Mouse (Mus musculus): ENCODE measurements around the gene Rdm1. TPM values are rescaled to one million over a fixed set of nuclear protein-coding genes. Genes with fewer than 3 reads are reported as not detected.
"Not testable (repeated sequence)": the region's sequence is repeated elsewhere in the genome, so short reads cannot be mapped to it uniquely, and the experiment has no call there.

Gene Rdm1
- polyA plus RNA-seq, 1 experiment from 2014 or later = 33.4 TPM

DNA sequence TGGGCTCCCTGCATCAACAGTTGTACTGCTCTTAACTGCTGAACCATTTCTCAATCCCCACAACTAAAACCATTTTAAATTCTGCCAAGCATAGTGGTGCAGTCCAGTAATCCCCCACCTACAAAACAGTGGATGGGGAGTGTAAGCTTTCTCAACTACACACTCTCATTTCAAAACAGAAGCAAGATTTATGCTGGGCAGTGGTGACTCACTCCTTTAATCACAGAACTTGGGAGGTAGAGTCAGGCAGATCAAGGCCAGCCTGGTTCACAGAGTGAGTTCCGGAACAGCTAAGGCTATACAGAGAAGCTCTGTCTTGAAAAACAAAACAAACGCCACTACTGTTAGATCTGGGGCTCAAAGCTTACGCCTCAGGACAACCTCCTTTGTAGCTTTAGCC, 8.4 kb upstream of the Rdm1 start:
- ATAC-seq (ENCODE audit: insufficient read depth) (no peak), DNase-seq (no peak)
- Histone ChIP-seq H3K4me1 (ENCODE audit: insufficient read depth) (no peaks in the 10 kb centered on the region; the same call in 1 of the 2 replicates), H3K4me2 (no peak overlapping the region; the same call in 1 of the 2 replicates), H3K36me3 (ENCODE audit: insufficient read depth) (no peaks in the 10 kb centered on the region), H3K9me3 (ENCODE audit: low read depth, low read length) (no peaks in the 10 kb centered on the region), H3K9ac (no peak overlapping the region), H3K4me3 (ENCODE audit: low read depth, low read length) (no peak overlapping the region), H3K27me3 (ENCODE audit: insufficient read depth, low read length) (no peaks in the 10 kb centered on the region), H3K27ac (ENCODE audit: low read depth) (no peak overlapping the region)
- TF ChIP-seq CTCF (IDR thresholded peaks at IDR 0.05; ENCODE audit: low read depth) = no peak
- WGBS = 88% methylated on average over 3 of the region's 3 CpGs

DNA sequence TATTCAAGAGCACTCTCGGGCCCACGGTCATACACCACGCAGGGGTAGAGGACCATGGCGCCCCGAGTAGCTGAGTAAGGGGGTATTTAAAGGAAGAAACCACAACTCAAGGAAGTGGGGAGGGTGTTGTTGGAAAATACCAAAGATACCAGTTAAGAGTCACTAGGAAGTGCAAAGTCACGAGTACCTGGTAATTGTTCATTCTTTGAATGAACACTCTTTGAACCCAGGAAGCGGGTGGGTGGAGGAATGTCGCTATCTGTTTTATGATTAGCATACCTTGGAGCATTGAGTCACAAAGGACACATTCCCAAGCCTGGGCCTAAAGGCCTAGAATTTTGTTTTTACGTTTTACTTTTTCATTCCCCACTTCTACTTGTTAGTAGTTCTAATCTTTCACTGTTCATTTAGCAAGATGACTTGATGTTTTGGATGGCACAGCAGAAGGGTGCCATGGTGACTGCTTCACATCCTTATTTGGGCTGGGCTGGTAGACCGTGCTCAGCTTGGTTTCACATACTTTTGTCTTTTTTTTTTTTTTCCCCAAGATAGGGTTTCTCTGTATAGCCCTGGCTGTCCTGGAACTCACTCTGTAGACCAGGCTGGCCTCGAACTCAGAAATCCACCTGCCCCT, 6.9 kb upstream of the Rdm1 start:
- ATAC-seq (ENCODE audit: insufficient read depth); H3K4me1 ChIP-seq (ENCODE audit: insufficient read depth); H3K27me3 ChIP-seq (ENCODE audit: insufficient read depth, low read length); H3K9ac ChIP-seq; H3K9me3 ChIP-seq (ENCODE audit: low read depth, low read length); H3K36me3 ChIP-seq (ENCODE audit: insufficient read depth); DNase-seq; H3K4me2 ChIP-seq; H3K27ac ChIP-seq (ENCODE audit: low read depth); H3K4me3 ChIP-seq (ENCODE audit: low read depth, low read length): not testable (repeated sequence)
- WGBS = 74% methylated on average over 11 of the region's 11 CpGs

DNA sequence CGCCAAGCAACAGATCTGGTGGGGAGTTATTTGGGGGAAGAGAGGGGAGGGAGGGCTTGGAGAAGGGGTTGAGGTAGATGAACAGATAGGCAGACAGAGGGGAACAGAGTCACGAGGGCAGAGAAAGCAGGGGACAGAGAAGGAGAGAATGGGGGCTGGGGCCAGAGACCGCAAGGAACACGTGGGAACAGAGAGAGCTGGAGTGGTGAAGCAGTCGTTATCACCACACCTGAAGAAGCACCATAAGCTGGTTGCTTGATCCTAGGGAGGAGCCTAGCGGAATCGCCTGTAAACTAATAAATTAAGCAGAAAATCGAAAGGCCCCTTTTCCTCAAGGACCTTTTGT, 373 bp upstream of the Rdm1 start:
- Histone ChIP-seq H3K27ac (ENCODE audit: low read depth) (peak overlapping the region; percentile 98), H3K9me3 (ENCODE audit: low read depth, low read length) (no peaks in the 10 kb centered on the region), H3K4me3 (ENCODE audit: low read depth, low read length) (peak overlapping the region; percentile 42), H3K4me1 (ENCODE audit: insufficient read depth) (no peaks in the 10 kb centered on the region), H3K36me3 (ENCODE audit: insufficient read depth) (no peaks in the 10 kb centered on the region), H3K27me3 (ENCODE audit: insufficient read depth, low read length) (no peaks in the 10 kb centered on the region), H3K4me2 (peak overlapping the region; percentile 85), H3K9ac (peak overlapping the region; percentile 59)
- no peak; the same call in 1 of the 2 replicates for ATAC-seq (ENCODE audit: insufficient read depth)
- 3% methylated on average over 8 of the region's 8 CpGs for WGBS
- no peak for DNase-seq
- no peak for TF ChIP-seq CTCF (IDR thresholded peaks at IDR 0.05; ENCODE audit: low read depth)

DNA sequence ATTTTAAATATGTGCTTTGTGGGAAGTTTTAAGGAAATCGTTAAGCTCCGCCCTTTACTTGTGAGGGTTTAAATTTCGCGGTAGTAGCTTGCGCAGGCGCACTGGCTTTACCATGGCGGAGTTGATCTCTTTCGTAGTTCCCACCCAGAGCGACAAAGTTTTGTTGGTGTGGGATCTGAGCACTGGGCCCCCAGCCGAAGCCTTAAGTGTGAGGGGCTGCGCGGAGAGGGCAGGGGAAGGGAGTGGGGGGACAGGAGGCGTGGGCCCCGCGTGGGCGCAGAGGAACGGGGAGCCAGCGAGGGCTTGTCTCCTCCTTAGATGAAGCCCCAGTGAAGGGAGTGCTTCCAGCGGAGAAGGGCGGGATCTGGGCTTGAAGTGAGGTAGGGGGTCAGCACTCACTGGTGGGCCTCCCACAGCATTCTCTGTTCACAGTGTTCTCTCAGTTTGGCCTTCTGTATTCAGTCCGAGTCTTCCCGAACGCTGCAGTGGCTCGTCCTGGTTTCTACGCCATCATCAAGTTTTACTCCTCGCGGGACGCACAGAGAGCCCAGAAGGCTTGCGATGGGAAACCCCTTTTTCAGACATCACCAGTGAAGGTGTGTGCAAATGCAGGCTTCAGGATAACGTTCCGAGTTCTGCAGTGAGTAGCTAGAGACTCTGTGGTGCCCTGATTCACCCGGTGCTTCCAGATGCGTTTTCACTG, 1.0 kb downstream of the Rdm1 start:
- no peaks in the 10 kb centered on the region for H3K27me3 ChIP-seq (ENCODE audit: insufficient read depth, low read length)
- no peaks in the 10 kb centered on the region for H3K4me1 ChIP-seq (ENCODE audit: insufficient read depth)
- H3K4me3 ChIP-seq (ENCODE audit: low read depth, low read length) = peak overlapping the region; percentile 49
- H3K9ac ChIP-seq = peak overlapping the region; percentile 65
- peak; percentile 62 for ATAC-seq (ENCODE audit: insufficient read depth)
- no peak for TF ChIP-seq CTCF (IDR thresholded peaks at IDR 0.05; ENCODE audit: low read depth)
- H3K9me3 ChIP-seq (ENCODE audit: low read depth, low read length) = no peaks in the 10 kb centered on the region
- H3K4me2 ChIP-seq = peak overlapping the region; percentile 85
- under 1% methylated on average over 32 of the region's 33 CpGs for WGBS
- peak; percentile 98 for DNase-seq
- peak overlapping the region; percentile 98 for H3K27ac ChIP-seq (ENCODE audit: low read depth)
- no peaks in the 10 kb centered on the region for H3K36me3 ChIP-seq (ENCODE audit: insufficient read depth)

DNA sequence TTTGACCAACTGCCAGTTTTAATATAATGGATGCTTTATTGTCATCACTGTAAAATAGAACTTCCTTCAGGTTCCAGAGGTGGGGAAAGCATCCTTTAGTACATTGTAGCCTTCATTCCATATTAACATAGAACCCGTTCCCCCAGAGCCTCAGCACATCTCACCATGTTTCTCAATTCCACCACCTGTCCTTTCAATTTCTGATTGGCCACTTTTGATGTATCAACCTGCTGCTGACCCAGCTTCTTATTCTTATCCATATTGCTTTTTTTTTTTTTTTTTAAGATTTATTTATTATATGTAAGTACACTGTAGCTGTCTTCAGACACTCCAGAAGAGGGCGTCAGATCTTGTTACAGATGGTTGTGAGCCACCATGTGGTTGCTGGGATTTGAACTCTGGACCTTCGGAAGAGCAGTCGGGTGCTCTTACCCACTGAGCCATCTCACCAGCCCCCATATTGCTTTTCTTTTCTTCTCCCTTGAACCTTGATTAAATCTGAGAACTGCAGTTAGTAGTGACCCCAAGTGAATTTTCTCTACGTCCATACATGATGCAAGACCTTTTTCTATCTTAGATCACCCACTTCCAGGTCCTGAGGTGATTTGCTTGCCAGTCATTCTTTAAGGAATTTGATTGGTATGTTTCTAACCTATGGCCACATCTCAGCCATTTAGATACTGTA, 1.9 kb downstream of the Rdm1 start:
- peak overlapping the region; percentile 49 for H3K4me3 ChIP-seq (ENCODE audit: low read depth, low read length)
- ATAC-seq (ENCODE audit: insufficient read depth); H3K27me3 ChIP-seq (ENCODE audit: insufficient read depth, low read length); H3K4me1 ChIP-seq (ENCODE audit: insufficient read depth); H3K36me3 ChIP-seq (ENCODE audit: insufficient read depth); H3K9ac ChIP-seq; DNase-seq; H3K9me3 ChIP-seq (ENCODE audit: low read depth, low read length); H3K27ac ChIP-seq (ENCODE audit: low read depth): not testable (repeated sequence)
- peak overlapping the region; percentile 85 for H3K4me2 ChIP-seq
- 55% methylated on average over 4 of the region's 5 CpGs for WGBS

DNA sequence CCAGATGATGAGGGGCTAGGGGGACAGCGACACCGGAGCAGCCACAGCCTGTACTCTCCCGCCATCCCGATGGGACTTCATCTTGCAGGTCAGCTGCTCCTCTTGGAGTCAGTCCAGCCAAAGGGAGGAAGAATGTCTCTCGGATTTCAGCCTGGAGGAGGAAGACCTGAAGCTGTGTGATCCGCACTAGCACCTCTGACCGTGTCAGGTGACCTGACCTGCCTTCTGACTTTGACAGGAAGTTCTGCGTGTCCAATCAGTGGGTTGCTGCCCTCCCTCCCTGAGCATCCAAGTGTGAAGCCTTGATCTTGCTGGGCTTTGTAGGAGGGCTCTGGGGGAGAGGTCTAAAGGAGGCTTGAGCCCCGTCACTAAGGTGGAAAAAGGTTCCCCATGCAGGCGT, 8.7 kb downstream of the Rdm1 start:
- H3K4me3 ChIP-seq (ENCODE audit: low read depth, low read length) = no peak overlapping the region
- H3K9ac ChIP-seq = no peak overlapping the region
- peaks cover 6% of the 10 kb centered on the region; the same call in 1 of the 2 replicates for H3K36me3 ChIP-seq (ENCODE audit: insufficient read depth)
- H3K9me3 ChIP-seq (ENCODE audit: low read depth, low read length) = no peaks in the 10 kb centered on the region
- H3K4me2 ChIP-seq = no peak overlapping the region
- no peaks in the 10 kb centered on the region for H3K27me3 ChIP-seq (ENCODE audit: insufficient read depth, low read length)
- DNase-seq (no peak), ATAC-seq (ENCODE audit: insufficient read depth) (no peak)
- no peak overlapping the region for H3K27ac ChIP-seq (ENCODE audit: low read depth)
- 69% methylated on average over 10 of the region's 10 CpGs for WGBS
- no peak for TF ChIP-seq CTCF (IDR thresholded peaks at IDR 0.05; ENCODE audit: low read depth)
- no peaks in the 10 kb centered on the region for H3K4me1 ChIP-seq (ENCODE audit: insufficient read depth)

DNA sequence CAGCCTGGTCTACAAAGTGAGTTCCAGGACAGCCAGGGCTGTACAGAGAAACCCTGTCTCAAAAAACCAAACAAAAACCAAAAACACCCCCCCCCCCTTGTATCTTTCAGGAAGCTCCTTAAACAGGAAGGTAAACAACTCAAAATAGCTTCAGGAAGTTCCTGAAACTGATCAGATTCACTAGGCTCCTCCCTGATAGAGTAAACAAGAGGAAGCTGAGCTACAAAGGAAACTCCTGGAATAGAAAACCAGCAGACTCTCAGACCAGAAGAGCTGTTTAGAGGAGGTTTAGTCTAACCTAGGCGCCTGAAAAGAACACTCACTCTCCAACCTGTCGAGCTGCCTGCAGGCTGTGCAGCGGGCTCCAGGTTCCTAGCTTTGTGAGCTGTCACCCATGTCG, 12.8 kb downstream of the Rdm1 start:
- no peaks in the 10 kb centered on the region for H3K4me1 ChIP-seq (ENCODE audit: insufficient read depth)
- H3K4me3 ChIP-seq (ENCODE audit: low read depth, low read length) = no peak overlapping the region
- 80% methylated on average over 4 of the region's 4 CpGs for WGBS
- H3K27me3 ChIP-seq (ENCODE audit: insufficient read depth, low read length) = no peaks in the 10 kb centered on the region
- H3K4me2 ChIP-seq = no peak overlapping the region
- H3K27ac ChIP-seq (ENCODE audit: low read depth) = no peak overlapping the region
- ATAC-seq (ENCODE audit: insufficient read depth) (no peak), DNase-seq (peak; percentile 27)
- TF ChIP-seq CTCF (IDR thresholded peaks at IDR 0.05; ENCODE audit: low read depth) = no peak
- H3K9ac ChIP-seq = no peak overlapping the region
- no peaks in the 10 kb centered on the region for H3K9me3 ChIP-seq (ENCODE audit: low read depth, low read length)
- peaks cover under 1% of the 10 kb centered on the region; the same call in 1 of the 2 replicates for H3K36me3 ChIP-seq (ENCODE audit: insufficient read depth)

DNA sequence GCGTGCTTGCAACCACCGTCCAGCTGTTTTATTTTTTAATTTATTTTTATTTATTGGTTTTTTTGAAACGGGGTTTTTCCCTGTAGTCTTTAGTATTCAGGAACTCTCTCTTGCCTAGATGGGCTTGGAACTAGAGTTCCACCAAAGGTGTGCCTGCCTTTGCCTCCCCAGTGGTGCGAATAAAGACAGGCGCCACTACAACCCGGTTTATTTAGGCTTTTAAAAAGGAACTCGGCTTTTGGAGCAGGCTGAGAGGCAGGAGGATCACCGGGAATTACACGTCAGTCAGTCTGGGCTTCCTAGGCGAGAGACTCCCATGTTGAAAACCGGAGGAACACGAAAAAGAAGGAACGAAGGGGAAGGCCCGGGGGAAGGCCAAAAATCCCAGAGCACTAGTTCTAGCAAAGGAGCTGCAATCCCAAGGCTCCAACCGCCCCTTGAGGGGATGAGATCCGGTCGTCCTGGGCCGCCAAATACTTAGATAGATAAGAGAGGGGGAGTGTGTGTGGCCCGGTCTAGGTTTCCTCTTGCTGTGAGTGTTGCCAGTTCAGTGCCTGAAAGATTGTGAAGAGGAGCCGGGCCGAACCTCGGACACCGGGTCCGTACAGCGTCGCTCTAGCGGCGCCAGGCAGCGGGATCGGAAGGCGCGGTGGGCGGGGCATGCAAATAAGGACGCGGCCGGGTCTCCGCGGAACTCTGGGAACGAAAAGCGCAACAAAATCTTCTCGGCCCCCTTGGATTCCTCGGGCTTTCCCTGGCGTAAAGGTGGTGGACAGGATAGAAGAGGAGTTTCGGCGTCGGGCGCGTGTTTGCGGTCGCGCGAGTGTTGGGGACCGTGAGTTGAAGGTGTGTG, 14.1 kb downstream of the Rdm1 start:
- H3K9me3 ChIP-seq (ENCODE audit: low read depth, low read length); H3K36me3 ChIP-seq (ENCODE audit: insufficient read depth); H3K4me1 ChIP-seq (ENCODE audit: insufficient read depth); H3K27me3 ChIP-seq (ENCODE audit: insufficient read depth, low read length): not testable (repeated sequence)
- Histone ChIP-seq H3K4me3 (ENCODE audit: low read depth, low read length) (peak overlapping the region; percentile 24), H3K9ac (peak overlapping the region; percentile 48), H3K4me2 (peak overlapping the region; percentile 57), H3K27ac (ENCODE audit: low read depth) (peak overlapping the region; percentile 85)
- DNase-seq = peak; percentile 89
- ATAC-seq (ENCODE audit: insufficient read depth) = peak; percentile 66
- 5% methylated on average over 51 of the region's 53 CpGs for WGBS

DNA sequence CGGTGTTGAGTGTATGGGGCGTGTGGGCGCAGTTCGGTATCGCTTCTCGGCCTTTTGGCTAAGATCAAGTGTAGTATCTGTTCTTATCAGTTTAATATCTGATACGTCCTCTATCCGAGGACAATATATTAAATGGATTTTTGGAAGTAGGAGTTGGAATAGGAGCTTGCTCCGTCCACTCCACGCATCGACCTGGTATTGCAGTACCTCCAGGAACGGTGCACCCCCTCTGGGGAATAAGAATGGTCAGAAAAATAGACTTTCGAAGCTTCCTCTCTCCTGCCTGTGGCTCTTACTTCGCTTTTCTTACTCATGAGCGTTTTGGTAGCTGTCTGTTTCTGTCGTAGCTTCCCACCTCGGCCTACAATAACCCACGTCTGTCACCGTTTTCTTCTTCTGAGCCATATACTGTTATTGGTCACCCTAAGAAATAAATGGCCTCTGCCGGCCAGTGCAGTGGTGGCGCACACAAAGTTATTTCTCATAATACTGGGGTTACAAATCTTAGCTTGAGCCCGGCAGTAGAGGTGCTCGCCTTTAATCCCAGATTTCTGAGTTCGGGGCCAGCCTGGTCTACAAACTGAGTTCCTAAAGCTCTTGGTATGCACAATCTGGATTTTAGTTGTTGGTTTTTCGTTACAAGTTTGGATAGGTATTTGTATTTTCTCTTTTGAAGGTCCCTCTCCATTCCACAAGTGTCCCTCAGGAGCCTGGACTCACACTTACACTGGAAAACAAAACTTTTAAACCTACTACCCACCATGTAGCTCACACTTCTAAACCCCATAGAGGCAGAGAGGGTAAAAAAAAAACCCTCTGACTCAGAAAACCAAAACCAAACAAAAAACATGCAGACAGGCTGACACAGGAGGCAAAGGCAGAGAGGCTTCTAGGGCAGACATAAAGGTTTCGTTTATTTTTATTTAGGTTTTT, 15.0 kb downstream of the Rdm1 start:
- Histone ChIP-seq H3K4me2 (peak overlapping the region; percentile 15; the same call in 1 of the 2 replicates), H3K9ac (peak overlapping the region; percentile 48; the same call in 1 of the 2 replicates), H3K27ac (ENCODE audit: low read depth) (peak overlapping the region; percentile 85)
- not testable (repeated sequence) for H3K36me3 ChIP-seq (ENCODE audit: insufficient read depth); H3K4me3 ChIP-seq (ENCODE audit: low read depth, low read length); H3K9me3 ChIP-seq (ENCODE audit: low read depth, low read length); H3K27me3 ChIP-seq (ENCODE audit: insufficient read depth, low read length); H3K4me1 ChIP-seq (ENCODE audit: insufficient read depth)
- 5% methylated on average over 13 of the region's 26 CpGs for WGBS
- peak; percentile 80 for ATAC-seq (ENCODE audit: insufficient read depth)
- peak; percentile 83 for DNase-seq
